Mouse (Mus musculus) kidney, embryonic 14.5 days (tissue): Measurements from ENCODE around the gene Glipr1l1. TPM values are rescaled to one million over a fixed set of nuclear protein-coding genes. Genes with fewer than 3 reads are reported as not detected.
A peak's percentile ranks its signal among the peaks of the same experiment; 100 is the strongest.
"Not testable (repeated sequence)": the region's sequence is repeated elsewhere in the genome, so short reads cannot be mapped to it uniquely, and the experiment has no call there.

Experiments
- ATAC-seq: fragments of 200-750 bp; cut with Nextera tagmentation; 2 replicates; pipeline ENCODE4 v1.8.0; 2017; ENCODE audit warnings: moderate number of reproducible peaks, mild to moderate bottlenecking, moderate TSS enrichment, moderate library complexity; ENCODE audit not compliant: low FRiP score, low TSS enrichment
- H3K27ac ChIP-seq: fragments of 300-500 bp; sonication (generic); 2 replicates; pipeline ENCODE4 v1.5.1; 2014; ENCODE audit warnings: low read depth, mild to moderate bottlenecking, low read length, moderate library complexity, mixed read lengths
- H3K27me3 ChIP-seq: fragments of 300-500 bp; sonication (generic); 2 replicates; pipeline ENCODE4 v1.6.1; 2014; ENCODE audit warnings: mild to moderate bottlenecking, low read length; ENCODE audit not compliant: control insufficient read depth, insufficient read depth
- H3K36me3 ChIP-seq: fragments of 300-500 bp; sonication (generic); 2 replicates; pipeline ENCODE4 v1.6.1; 2014; ENCODE audit warnings: low read length, mixed read lengths; ENCODE audit not compliant: control insufficient read depth, insufficient read depth
- H3K4me1 ChIP-seq: fragments of 300-500 bp; sonication (generic); 2 replicates; pipeline ENCODE4 v1.6.1; 2014; ENCODE audit warnings: low read length, mixed read lengths; ENCODE audit not compliant: control insufficient read depth, insufficient read depth
- H3K4me2 ChIP-seq: fragments of 300-500 bp; sonication (generic); replicated peaks from 2 replicates; pipeline ENCODE4 v1.6.1; 2014; ENCODE audit warnings: low read depth, mild to moderate bottlenecking, low read length
- H3K4me3 ChIP-seq: fragments of 300-500 bp; sonication (generic); 2 replicates; pipeline ENCODE4 v1.5.1; 2014; ENCODE audit warnings: mild to moderate bottlenecking, low read length
- H3K9ac ChIP-seq: fragments of 300-500 bp; sonication (generic); 2 replicates; pipeline ENCODE4 v1.6.1; 2014; ENCODE audit warnings: low read depth, mild to moderate bottlenecking, low read length, moderate library complexity
- H3K9me3 ChIP-seq: fragments of 300-500 bp; sonication (generic); 2 replicates; pipeline ENCODE4 v1.6.1; 2016; ENCODE audit warnings: low read length; ENCODE audit not compliant: control insufficient read depth
- WGBS: fragments of 180-500 bp; shearing (Covaris S2); extraction: QIAGEN DNeasy Blood & Tissue Kit; methylation state at CpG from one replicate; pipeline ENCODE4 v1.1.7; 2014; 5-methylcytosine and 5-hydroxymethylcytosine counted together
- polyA plus RNA-seq: library from polyadenylated mRNA; unstranded; fragments of >200 nt; fragmentation: Nextera tagmentation; extraction: Ambion mirVana; gene quantifications from 2 replicates; pipeline ENCODE4 v1.2.1, GENCODE M21; 2014

The Glipr1l1 gene
- polyA plus RNA-seq, 1 experiment from 2014 or later: not detected

DNA sequence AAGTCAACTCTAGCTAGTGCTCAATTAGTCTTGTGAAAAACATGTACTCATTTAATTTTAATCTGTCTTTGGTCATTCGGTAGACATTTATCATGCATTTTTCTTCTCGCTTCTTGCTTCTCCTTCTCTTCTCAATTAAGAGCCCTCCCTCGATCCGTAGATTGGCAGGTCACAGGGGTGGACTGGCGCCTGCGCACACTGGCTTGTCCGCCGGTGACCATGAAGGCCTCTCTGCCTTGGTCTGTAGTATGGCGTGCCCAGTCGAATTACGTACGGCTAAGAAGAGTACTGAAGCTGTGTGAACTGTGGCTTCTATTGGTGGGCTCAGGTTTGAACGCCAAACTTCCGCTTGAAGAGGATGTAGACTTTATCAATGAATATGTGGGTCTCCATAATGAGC is 23.2 kb downstream of the Glipr1l1 start, which contains the start of gene Glipr1l2:
Glipr1l2 (plus strand) TSS at position 198 of the 400 bp plus-strand sequence.
- Histone ChIP-seq H3K4me3 (no peak within 1 kb of the TSS), H3K4me2 (no peak within 1 kb of the TSS), H3K4me1 (no peaks in the 10 kb centered on the region), H3K27me3 (no peaks in the 10 kb centered on the region), H3K9me3 (no peaks in the 10 kb centered on the region), H3K36me3 (no peaks in the 10 kb centered on the region), H3K27ac (no peak within 1 kb of the TSS), H3K9ac (no peak within 1 kb of the TSS)
- ATAC-seq: no peak
- 93% methylated on average over 14 of the region's 14 CpGs for WGBS

DNA sequence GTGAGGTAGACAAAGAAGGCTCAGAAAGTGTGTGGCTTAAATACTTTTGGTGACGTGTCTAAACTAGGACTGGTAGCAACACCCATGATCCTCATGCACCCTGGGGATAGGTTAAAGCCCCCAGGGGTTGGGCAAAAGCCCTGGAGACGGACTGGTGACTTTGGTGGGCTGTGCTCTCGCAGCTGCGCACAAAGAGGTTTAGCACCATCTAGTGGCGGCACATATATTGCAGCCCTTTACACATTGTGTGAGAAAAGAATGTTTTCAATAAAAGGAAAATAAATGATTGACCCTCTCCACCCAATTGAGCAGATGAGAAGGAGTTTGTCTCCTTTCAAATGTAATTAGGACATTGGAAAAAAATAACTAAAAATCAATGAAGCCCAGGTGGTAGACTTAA is 45.8 kb downstream of the Glipr1l1 start:
- H3K4me2 ChIP-seq, H3K4me3 ChIP-seq: not testable (repeated sequence)
- 6% methylated on average over 5 of the region's 5 CpGs for WGBS

DNA sequence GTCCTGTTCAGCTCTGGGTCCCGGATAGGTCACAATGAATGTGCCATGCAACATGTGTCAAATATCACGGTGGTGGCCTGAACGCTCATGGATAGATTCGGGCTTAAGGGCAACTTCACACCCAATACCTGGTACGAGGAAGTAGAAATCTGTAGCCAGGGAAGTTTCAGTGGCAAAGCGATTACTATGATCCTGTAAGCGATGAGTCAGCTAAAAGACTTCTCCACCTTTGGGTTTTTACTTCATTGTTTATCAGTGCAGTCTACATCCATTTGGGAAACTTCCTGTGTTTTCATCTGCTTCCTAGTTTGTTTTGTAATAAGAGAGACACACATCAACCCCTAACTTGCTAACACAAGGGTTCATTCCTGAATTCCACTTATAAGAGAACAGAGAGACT is 50.4 kb downstream of the Glipr1l1 start:
- Histone ChIP-seq H3K4me2 (no peak overlapping the region), H3K4me1 (no peaks in the 10 kb centered on the region), H3K36me3 (no peaks in the 10 kb centered on the region), H3K27ac (no peak overlapping the region), H3K4me3 (no peak overlapping the region), H3K9ac (no peak overlapping the region), H3K9me3 (no peaks in the 10 kb centered on the region), H3K27me3 (no peaks in the 10 kb centered on the region)
- WGBS: 95% methylated on average over 7 of the region's 7 CpGs
- ATAC-seq: no peak

More for the DNA sequence above, 45.8 kb downstream of the Glipr1l1 start:
- not testable (repeated sequence) for H3K9me3 ChIP-seq, H3K27me3 ChIP-seq, H3K9ac ChIP-seq, H3K36me3 ChIP-seq, ATAC-seq, H3K27ac ChIP-seq, H3K4me1 ChIP-seq

DNA sequence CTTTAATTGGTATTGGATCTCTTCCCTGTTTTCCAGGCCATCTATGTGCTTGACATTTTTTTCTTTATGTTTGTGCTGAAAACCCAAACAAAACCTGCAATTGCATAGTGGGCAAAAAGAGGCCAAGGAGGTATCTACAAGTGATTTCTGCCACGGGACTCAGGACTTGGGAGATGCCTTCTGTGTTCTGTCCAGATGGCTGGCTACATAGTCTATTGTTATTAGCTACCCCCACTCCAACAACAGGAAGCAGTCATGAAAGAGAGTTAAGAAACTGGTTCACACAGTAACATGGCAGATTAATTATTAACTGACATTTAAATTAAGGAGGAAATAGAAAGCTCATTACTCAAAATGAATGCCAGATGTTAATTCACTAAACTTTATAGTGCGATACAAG is 65.1 kb downstream of the Glipr1l1 start:
- H3K4me3 ChIP-seq, H3K9me3 ChIP-seq, H3K27ac ChIP-seq, H3K9ac ChIP-seq, H3K27me3 ChIP-seq, H3K4me2 ChIP-seq, H3K36me3 ChIP-seq, H3K4me1 ChIP-seq: not testable (repeated sequence)
- peak; percentile 78 for ATAC-seq
- 32% methylated on average over 2 of the region's 2 CpGs for WGBS

DNA sequence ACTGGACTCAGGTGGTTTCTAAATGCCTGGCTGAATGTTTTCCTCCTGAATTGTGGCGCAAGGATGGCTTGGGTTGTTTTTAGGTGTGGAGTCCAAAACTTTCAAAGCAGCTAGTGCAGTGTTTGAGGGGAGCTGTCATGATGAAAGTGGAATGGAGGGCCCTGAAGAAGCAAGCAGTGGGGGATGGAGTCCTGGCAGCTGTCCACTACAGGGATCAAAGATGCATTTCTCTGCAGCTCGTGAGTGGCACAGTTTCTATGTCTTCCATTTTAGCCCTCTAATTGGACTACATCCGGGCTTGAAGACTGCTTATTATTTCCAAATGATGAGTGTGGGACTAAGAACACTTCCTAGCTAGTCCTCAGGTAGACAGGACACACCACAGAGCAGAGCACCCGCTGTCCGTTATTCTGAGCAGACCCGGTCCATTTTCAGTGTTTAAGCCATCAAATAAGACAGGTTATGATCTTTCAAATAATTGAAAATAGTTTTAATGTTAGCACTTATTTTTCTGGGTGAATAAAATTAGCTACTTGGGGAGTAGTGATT is 67.8 kb downstream of the Glipr1l1 start:
- H3K9ac ChIP-seq, H3K36me3 ChIP-seq, H3K4me1 ChIP-seq, H3K4me3 ChIP-seq, H3K9me3 ChIP-seq, H3K27ac ChIP-seq, H3K4me2 ChIP-seq, H3K27me3 ChIP-seq, ATAC-seq: not testable (repeated sequence)
- WGBS: 77% methylated on average over 6 of the region's 6 CpGs

Other genes with a start within 250 kb of the Glipr1l1 start
- gene Krr1, start 87.5 kb upstream of the Glipr1l1 start, polyA plus RNA-seq: 51.7 and 64.1 TPM in 2 replicates
- gene Glipr1, start 57.6 kb upstream of the Glipr1l1 start, polyA plus RNA-seq: 0.99 and 1.3 TPM in 2 replicates
- gene Glipr1l2, start 23.2 kb downstream of the Glipr1l1 start, polyA plus RNA-seq: not detected in 2 replicates
- not detected in 2 replicates for gene Glipr1l3, start 100.1 kb downstream of the Glipr1l1 start, polyA plus RNA-seq
- 0.77 and 0.95 TPM in 2 replicates for gene Caps2, start 103.4 kb downstream of the Glipr1l1 start, polyA plus RNA-seq
- gene Kcnc2, start 210.9 kb downstream of the Glipr1l1 start, polyA plus RNA-seq: 4.5 and 5.8 TPM in 2 replicates